Mouse (Mus musculus) kidney, adult 2 months (tissue): ENCODE measurements at regions not wholly inside any gene's neighbourhood (a gene's known extent, or its start where the extent isn't known, plus 50 kb on each side); places are given as distances from the start of the nearest gene placed in this dataset.

ENCODE experiments used
- CTCF ChIP-seq: fragments of 200-500 bp; conservative IDR thresholded peaks from 2 replicates; pipeline ENCODE4 v1.5.1; 2011; ENCODE audit warnings: low read depth, mild to moderate bottlenecking, control low read depth, low read length, moderate library complexity, mixed read lengths; ENCODE audit not compliant: insufficient read depth, insufficient read length
- POLR2A ChIP-seq: fragments of 200-500 bp; IDR thresholded peaks from one replicate; pipeline ENCODE4 v1.6.1; 2011; ENCODE audit warnings: low read depth, low read length, control low read depth

GRCm38 (mm10) chr2:128250841-128251240 is 125.0 kb downstream of the Bcl2l11 start:
- no peak for TF ChIP-seq POLR2A
- no peak for TF ChIP-seq CTCF
